Mouse (Mus musculus): Measurements from ENCODE around the gene Pus10.
"Not testable (repeated sequence)": the region's sequence is repeated elsewhere in the genome, so short reads cannot be mapped to it uniquely, and the experiment has no call there.

Pus10 gene

GRCm38 (mm10) chr11:23762635-23763034 lies 97.2 kb downstream of the Pus10 start:
- no peak for DNase-seq (ENCODE audit: low spot score in 2 of 2)

- not testable (repeated sequence) for DNase-seq (ENCODE audit: low spot score in 2 of 2)
These were observed 101.9 kb downstream of the Pus10 start for GRCm38 (mm10) chr11:23767369-23767768.

- DNase-seq (ENCODE audit: low spot score in 2 of 2) = no peak
These were observed 102.5 kb downstream of the Pus10 start for GRCm38 (mm10) chr11:23767928-23768327.

GRCm38 (mm10) chr11:23769033-23769432 lies 103.6 kb downstream of the Pus10 start:
- DNase-seq (ENCODE audit: low spot score in 2 of 2) = no peak

GRCm38 (mm10) chr11:23769686-23770509 lies 104.4 kb downstream of the Pus10 start:
- peak in 1 of 2 experiments; percentile 11 for DNase-seq (ENCODE audit: low spot score in 2 of 2)

DNA sequence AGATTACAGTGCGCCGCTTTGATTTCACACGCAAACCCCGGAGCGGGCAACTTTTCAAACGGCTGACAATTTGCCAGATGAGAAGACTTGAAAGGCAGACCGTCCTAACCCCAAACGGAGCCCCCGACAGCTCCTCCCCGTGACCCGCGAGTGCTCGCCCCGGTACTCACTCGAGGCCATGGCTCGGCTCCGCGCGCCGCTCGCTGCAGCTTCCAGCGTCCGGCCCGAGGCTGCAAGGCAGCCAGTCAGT lies 105.0 kb downstream of the Pus10 start:
- DNase-seq (ENCODE audit: low spot score in 2 of 2) = no peak

- peak; percentile 62 to 92 for DNase-seq (ENCODE audit: low spot score in 2 of 2)
These were observed 105.5 kb downstream of the Pus10 start, which contains the start of gene Rel for GRCm38 (mm10) chr11:23770760-23771506. Gene Rel, minus strand, starts transcription at chr11:23770970.

- DNase-seq (ENCODE audit: low spot score in 2 of 2) = no peak
These were observed 106.1 kb downstream of the Pus10 start for GRCm38 (mm10) chr11:23771507-23772097.

DNA sequence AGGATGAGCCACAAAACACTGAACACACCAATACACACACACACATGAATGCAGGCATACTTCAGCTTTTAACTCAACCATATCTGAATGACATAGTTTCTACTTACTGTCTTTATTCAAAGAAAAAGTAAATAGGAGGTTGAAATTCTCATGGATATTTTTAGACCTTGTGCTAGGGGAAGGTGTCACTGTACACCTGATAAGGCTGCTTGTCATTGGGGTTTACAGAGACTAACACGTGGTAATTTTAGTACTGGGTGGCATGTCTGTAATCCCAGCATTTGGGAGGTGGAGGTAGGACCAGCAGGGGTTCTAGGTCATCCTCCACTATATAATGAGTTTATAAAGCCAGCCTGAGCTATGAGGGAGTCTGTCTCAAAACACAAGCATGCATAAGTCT lies 107.0 kb downstream of the Pus10 start:
- no peak for DNase-seq (ENCODE audit: low spot score in 2 of 2)

DNA sequence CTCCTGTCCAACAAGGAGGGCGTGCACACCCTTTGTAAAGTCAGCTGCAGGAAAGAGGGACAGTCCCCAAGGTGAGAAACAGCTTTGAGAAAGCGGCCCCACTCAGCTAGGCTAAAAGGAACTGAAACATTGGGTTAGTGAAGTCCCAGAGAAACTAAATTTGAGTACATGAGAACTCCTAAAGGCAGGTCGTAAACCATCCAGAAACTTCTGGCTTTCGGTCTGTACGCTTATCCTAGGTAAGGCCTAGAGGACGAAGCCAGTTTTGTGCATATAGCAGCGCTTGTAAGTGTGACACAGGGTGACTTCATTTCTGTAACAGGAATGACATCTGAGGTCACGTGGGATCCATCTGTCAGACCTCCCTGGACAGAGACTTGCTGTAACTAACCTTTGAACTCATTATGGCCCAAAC lies 113.3 kb downstream of the Pus10 start:
- DNase-seq (ENCODE audit: low spot score in 2 of 2) = no peak

GRCm38 (mm10) chr11:23782038-23782437 lies 116.6 kb downstream of the Pus10 start:
- DNase-seq (ENCODE audit: low spot score in 2 of 2) = no peak
